ENCODE assay signal across 8 mouse cellular contexts in the genomic region with DNA sequence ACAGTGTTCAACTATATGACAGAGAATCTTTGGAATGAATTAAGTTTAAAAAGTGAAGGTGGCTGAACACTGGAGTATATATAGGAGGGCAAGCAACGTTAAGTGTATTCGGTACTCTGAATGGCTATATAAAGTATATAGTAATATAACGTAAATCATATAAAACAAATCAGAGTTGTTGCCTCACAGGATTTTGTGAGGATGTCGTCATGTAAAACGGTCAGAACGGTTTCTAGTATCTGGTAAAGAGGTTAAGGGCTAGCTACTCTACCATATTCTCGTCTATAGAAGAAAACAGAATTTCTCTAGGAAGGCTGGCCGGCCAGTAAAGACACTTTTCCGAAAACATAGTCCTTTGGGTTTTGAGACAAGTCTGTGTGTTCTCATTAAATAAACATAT. TPM values are rescaled to one million over a fixed set of nuclear protein-coding genes. Genes with fewer than 3 reads are reported as not detected.
DNase-seq lines count a peak whose midpoint lies in the region; ATAC-seq and TF ChIP-seq lines count a peak whose summit lies in the region.

No protein-coding gene starts in this region.

- no peak for TF ChIP-seq POLR2A in thymus, adult 2 months (IDR thresholded peaks at IDR 0.05; ENCODE audit: control insufficient read depth, extremely low read depth, insufficient read depth, low read length, poor library complexity)

- H3K36me3 ChIP-seq in thymus, adult 2 months (ENCODE audit: control insufficient read depth, insufficient read depth, low read length): no peaks in the 10 kb centered on the region
- H3K36me3 ChIP-seq in liver, embryonic 13.5 days: peaks cover 12% of the 10 kb centered on the region

- no peak for ATAC-seq in liver, embryonic 13.5 days (ENCODE audit: low read depth)

- peak overlapping the region; percentile 91 for H3K4me2 ChIP-seq in liver, embryonic 13.5 days

- no peaks in the 10 kb centered on the region for H3K27me3 ChIP-seq in thymus, adult 2 months (ENCODE audit: control insufficient read depth, insufficient read depth, low read length)
- no peaks in the 10 kb centered on the region for H3K27me3 ChIP-seq in liver, embryonic 13.5 days

- H3K9ac ChIP-seq in liver, embryonic 13.5 days: peak overlapping the region; percentile 86

- peaks cover 10% of the 10 kb centered on the region for H3K4me1 ChIP-seq in thymus, adult 2 months (replicated peaks; ENCODE audit: control insufficient read depth, insufficient read depth, low read length)
- peaks cover 54% of the 10 kb centered on the region for H3K4me1 ChIP-seq in liver, embryonic 13.5 days (replicated peaks)

- H3K27ac ChIP-seq in thymus, adult 2 months (ENCODE audit: control insufficient read depth, insufficient read depth, low read length): no peak overlapping the region
- H3K27ac ChIP-seq in liver, embryonic 13.5 days: peak overlapping the region; percentile 95

- WGBS in thymus, adult 2 months: 3% methylated on average over 9 of the region's 9 CpGs
- WGBS in liver, embryonic 13.5 days (ENCODE audit: insufficient replicate concordance): 8% methylated on average over 9 of the region's 9 CpGs

- DNase-seq in embryo, embryonic 10.5 days (ENCODE audit: low spot score): peak; percentile 46
- DNase-seq in embryo, embryonic 9.5 days (ENCODE audit: extremely low spot score): no peak
- no peak for DNase-seq in thymus, adult 2 months
- no peak for DNase-seq in thymus, postnatal 0 days (ENCODE audit: low spot score)
- no peak for DNase-seq in liver, embryonic 13.5 days
- DNase-seq in layer of hippocampus, postnatal 25 days (ENCODE audit: extremely low spot score in 1 of 2, low spot score in 1 of 2): no peak
- no peak for DNase-seq in right cerebral cortex, adult 18-20 months
- DNase-seq in right cerebral cortex, postnatal 25 days: no peak

- H3K4me3 ChIP-seq in thymus, adult 2 months (ENCODE audit: control insufficient read depth, insufficient read depth, low read length): peak overlapping the region; percentile 78
- peak overlapping the region; percentile 86 for H3K4me3 ChIP-seq in liver, embryonic 13.5 days (replicated peaks)

- no peaks in the 10 kb centered on the region for H3K9me3 ChIP-seq in liver, embryonic 13.5 days (replicated peaks)

- TF ChIP-seq CTCF in thymus, adult 2 months (IDR thresholded peaks at IDR 0.05; ENCODE audit: borderline replicate concordance, control insufficient read depth, extremely low read depth, insufficient read depth, low read length, poor library complexity): no peak

RNA-seq across cellular contexts. Expression of a gene that starts 0.6 kb away (rescaled TPM):
- 41.7 and 41.9 TPM in 2 replicates for polyA plus RNA-seq in thymus, adult 2 months (2012; rRNA removed)
- 3.5 and 5.5 TPM in 2 replicates for polyA plus RNA-seq in thymus, postnatal 0 days (2015; fragmentation: Nextera tagmentation; extraction: Ambion mirVana)
- polyA plus RNA-seq in liver, embryonic 13.5 days (2015; fragmentation: Nextera tagmentation; extraction: Ambion mirVana): 1.7 and 2.4 TPM in 2 replicates
- total RNA-seq in layer of hippocampus, postnatal 25 days (2021): 10 to 100 TPM; 50.1 to 50.4 TPM

RNA-seq across cellular contexts. Expression of a gene that starts 8.1 kb away (rescaled TPM):
- 11.6 and 13.0 TPM in 2 replicates for polyA plus RNA-seq in thymus, adult 2 months (2012; rRNA removed)
- 1.1 and 2.1 TPM in 2 replicates for polyA plus RNA-seq in thymus, postnatal 0 days (2015; fragmentation: Nextera tagmentation; extraction: Ambion mirVana)
- polyA plus RNA-seq in liver, embryonic 13.5 days (2015; fragmentation: Nextera tagmentation; extraction: Ambion mirVana): 0.06 and 0.09 TPM in 2 replicates
- 1 to 10 TPM; 1.6 to 2.1 TPM for total RNA-seq in layer of hippocampus, postnatal 25 days (2021)

RNA-seq across cellular contexts. Expression of a gene that starts 8.7 kb away (rescaled TPM):
- 8.1 and 20.2 TPM in 2 replicates for polyA plus RNA-seq in thymus, adult 2 months (2012; rRNA removed)
- 7.6 and 8.8 TPM in 2 replicates for polyA plus RNA-seq in thymus, postnatal 0 days (2015; fragmentation: Nextera tagmentation; extraction: Ambion mirVana)
- 1.2 and 1.7 TPM in 2 replicates for polyA plus RNA-seq in liver, embryonic 13.5 days (2015; fragmentation: Nextera tagmentation; extraction: Ambion mirVana)
- 1 to 10 TPM in 1 of 2 experiments, under 1 TPM in 1; 0.66 to 2.3 TPM for total RNA-seq in layer of hippocampus, postnatal 25 days (2021)

RNA-seq across cellular contexts. Expression of a gene that starts 17.7 kb away (rescaled TPM):
- 3,906 and 3,990 TPM in 2 replicates for polyA plus RNA-seq in thymus, adult 2 months (2012; rRNA removed)
- polyA plus RNA-seq in thymus, postnatal 0 days (2015; fragmentation: Nextera tagmentation; extraction: Ambion mirVana): 988 and 1,015 TPM in 2 replicates
- 688 and 710 TPM in 2 replicates for polyA plus RNA-seq in liver, embryonic 13.5 days (2015; fragmentation: Nextera tagmentation; extraction: Ambion mirVana)
- 100 to 1,000 TPM; 227 to 260 TPM for total RNA-seq in layer of hippocampus, postnatal 25 days (2021)

RNA-seq across cellular contexts. Expression of a gene that starts 53.7 kb away (rescaled TPM):
- 17.7 and 20.0 TPM in 2 replicates for polyA plus RNA-seq in thymus, adult 2 months (2012; rRNA removed)
- polyA plus RNA-seq in thymus, postnatal 0 days (2015; fragmentation: Nextera tagmentation; extraction: Ambion mirVana): 57.1 and 61.0 TPM in 2 replicates
- 17.0 and 19.8 TPM in 2 replicates for polyA plus RNA-seq in liver, embryonic 13.5 days (2015; fragmentation: Nextera tagmentation; extraction: Ambion mirVana)
- total RNA-seq in layer of hippocampus, postnatal 25 days (2021): 1 to 10 TPM; 4.4 TPM
